Comparison of ENCODE assay signal across 24 mouse cellular contexts in the genomic region with DNA sequence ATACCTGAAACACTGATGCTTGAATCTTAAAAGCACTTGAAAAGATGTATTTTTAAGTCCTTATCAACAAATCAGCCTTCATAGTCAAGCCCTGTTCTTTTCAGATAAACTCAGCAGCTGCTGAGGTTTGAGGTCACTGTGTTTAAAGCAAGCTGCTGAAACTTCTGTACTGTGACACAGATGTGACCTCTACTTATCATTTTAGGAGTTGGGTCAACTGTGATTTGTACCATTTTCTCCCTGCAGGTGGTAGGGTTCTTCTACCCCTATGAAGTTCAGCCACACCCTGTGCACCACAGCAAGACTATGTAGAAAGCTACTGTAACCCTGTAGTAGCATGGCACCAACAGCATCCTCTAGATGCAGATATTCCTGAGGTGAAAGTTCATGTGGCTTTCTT. TPM values are rescaled to one million over a fixed set of nuclear protein-coding genes. Genes with fewer than 3 reads are reported as not detected.
DNase-seq lines count a peak whose midpoint lies in the region; ATAC-seq and TF ChIP-seq lines count a peak whose summit lies in the region.
"Had no signal": no experiment of that assay in that cellular context is flagged by ENCODE, and none has a peak within 500 bp of the region (broad histone marks: within the 10 kb centered on the region; RNA-seq: fewer than 3 reads in every experiment).

No protein-coding gene starts in this region.

- ATAC-seq in liver, embryonic 15.5 days (ENCODE audit: insufficient read depth): no peak
- no peak for ATAC-seq in liver, embryonic 11.5 days (replicated peaks; ENCODE audit: low FRiP score)
- no peak for ATAC-seq in lung, postnatal 0 days
- ATAC-seq in CD4-positive, CD25-positive, alpha-beta regulatory T cell, adult 4 months: peak; percentile 26
- ATAC-seq in liver, postnatal 0 days: no peak
- ATAC-seq: activated CD4-positive, CD25-positive, alpha-beta regulatory T cell, adult 4 months; forebrain, embryonic 13.5 days; forebrain, embryonic 15.5 days; Patski had no signal

- peaks cover 27% of the 10 kb centered on the region for H3K4me1 ChIP-seq in liver, embryonic 15.5 days (replicated peaks)
- peaks cover 2% of the 10 kb centered on the region; the same call in 1 of the 2 replicates for H3K4me1 ChIP-seq in liver, embryonic 11.5 days (replicated peaks; ENCODE audit: control insufficient read depth, insufficient read depth, low read length)
- 0 out of 2 replicates have a peak, but pooled peaks cover 4% of the 10 kb centered on the region for H3K4me1 ChIP-seq in lung, postnatal 0 days (ENCODE audit: insufficient read depth, low read depth, low read length)
- peaks cover 24% of the 10 kb centered on the region for H3K4me1 ChIP-seq in liver, postnatal 0 days (ENCODE audit: insufficient read depth)
- H3K4me1 ChIP-seq: forebrain, embryonic 13.5 days; forebrain, embryonic 15.5 days had no signal

- H3K4me3 ChIP-seq in liver, embryonic 15.5 days (replicated peaks): no peak overlapping the region
- no peak overlapping the region for H3K4me3 ChIP-seq in liver, embryonic 11.5 days (ENCODE audit: low read depth, low read length)
- no peak overlapping the region for H3K4me3 ChIP-seq in lung, postnatal 0 days (ENCODE audit: low read depth, low read length)
- H3K4me3 ChIP-seq in liver, postnatal 0 days (ENCODE audit: low read depth, low read length): no peak overlapping the region
- H3K4me3 ChIP-seq: embryonic facial prominence, embryonic 10.5 days; embryonic facial prominence, embryonic 12.5 days; forebrain, embryonic 13.5 days; forebrain, embryonic 15.5 days had no signal

- H3K27ac ChIP-seq in liver, embryonic 15.5 days (replicated peaks): peak overlapping the region; percentile 65; the same call in 1 of the 2 replicates
- H3K27ac ChIP-seq in liver, embryonic 11.5 days (ENCODE audit: low read depth, low read length): no peak overlapping the region
- no peak overlapping the region for H3K27ac ChIP-seq in lung, postnatal 0 days (ENCODE audit: low read length)
- peak overlapping the region; percentile 85 for H3K27ac ChIP-seq in liver, postnatal 0 days (ENCODE audit: low read depth)
- H3K27ac ChIP-seq: embryonic facial prominence, embryonic 12.5 days; forebrain, embryonic 13.5 days; forebrain, embryonic 15.5 days had no signal

- no peaks in the 10 kb centered on the region for H3K9me3 ChIP-seq in liver, embryonic 15.5 days (replicated peaks)
- H3K9me3 ChIP-seq in liver, embryonic 11.5 days (ENCODE audit: control insufficient read depth, low read length): no peaks in the 10 kb centered on the region
- H3K9me3 ChIP-seq in lung, postnatal 0 days (ENCODE audit: low read length): no peaks in the 10 kb centered on the region
- H3K9me3 ChIP-seq in liver, postnatal 0 days (ENCODE audit: low read length): no peaks in the 10 kb centered on the region
- H3K9me3 ChIP-seq: embryonic facial prominence, embryonic 10.5 days; embryonic facial prominence, embryonic 12.5 days; forebrain, embryonic 13.5 days; forebrain, embryonic 15.5 days; G1E had no signal

- intact Hi-C loops in heart, postnatal 10 days (cut with DNase I): no loop called here

- no peak for DNase-seq in liver, embryonic 11.5 days (ENCODE audit: low spot score)
- peak; percentile 30 for DNase-seq in lung, postnatal 0 days (ENCODE audit: low spot score)
- no peak for DNase-seq in lung, postnatal 10 days
- no peak for DNase-seq in liver, postnatal 0 days
- no peak for DNase-seq in heart, postnatal 10 days
- DNase-seq: adrenal gland, adult 8-10 months; adrenal gland, postnatal 36 days; cerebellum, adult 11-12 months; cerebellum, adult 2 months; cerebellum, adult 9-10 months; cerebellum, postnatal 10 days; cerebellum, postnatal 25 days had no signal

- no peaks in the 10 kb centered on the region for H3K27me3 ChIP-seq in liver, embryonic 15.5 days
- H3K27me3 ChIP-seq in liver, embryonic 11.5 days (replicated peaks; ENCODE audit: control insufficient read depth, insufficient read depth, low read length): no peaks in the 10 kb centered on the region
- no peaks in the 10 kb centered on the region for H3K27me3 ChIP-seq in lung, postnatal 0 days (replicated peaks; ENCODE audit: insufficient read depth, low read length)
- no peaks in the 10 kb centered on the region for H3K27me3 ChIP-seq in liver, postnatal 0 days (ENCODE audit: insufficient read depth, low read length)
- H3K27me3 ChIP-seq: CH12.LX; embryonic facial prominence, embryonic 12.5 days; forebrain, embryonic 13.5 days; forebrain, embryonic 15.5 days; Patski had no signal

- TF ChIP-seq CTCF in lung, postnatal 0 days (IDR thresholded peaks at IDR 0.05): no peak
- TF ChIP-seq CTCF in liver, postnatal 0 days (IDR thresholded peaks at IDR 0.05; ENCODE audit: low read depth): no peak

- H3K9ac ChIP-seq in liver, embryonic 15.5 days: no peak overlapping the region
- no peak overlapping the region for H3K9ac ChIP-seq in liver, embryonic 11.5 days (ENCODE audit: low read depth, low read length)
- no peak overlapping the region for H3K9ac ChIP-seq in lung, postnatal 0 days (replicated peaks; ENCODE audit: low read depth)
- H3K9ac ChIP-seq in liver, postnatal 0 days (replicated peaks): no peak overlapping the region
- H3K9ac ChIP-seq: embryonic facial prominence, embryonic 12.5 days; forebrain, embryonic 13.5 days; forebrain, embryonic 15.5 days had no signal

- H3K4me2 ChIP-seq in liver, embryonic 15.5 days: no peak overlapping the region
- no peak overlapping the region for H3K4me2 ChIP-seq in liver, embryonic 11.5 days
- H3K4me2 ChIP-seq in lung, postnatal 0 days (replicated peaks; ENCODE audit: low read depth, low read length): no peak overlapping the region
- no peak overlapping the region for H3K4me2 ChIP-seq in liver, postnatal 0 days (ENCODE audit: low read depth, low read length)
- H3K4me2 ChIP-seq: embryonic facial prominence, embryonic 12.5 days; forebrain, embryonic 13.5 days; forebrain, embryonic 15.5 days had no signal

- TF ChIP-seq EP300 in lung, postnatal 0 days (IDR thresholded peaks at IDR 0.05): no peak
- TF ChIP-seq EP300 in liver, postnatal 0 days (IDR thresholded peaks at IDR 0.05; ENCODE audit: low read depth): no peak

- H3K36me3 ChIP-seq in liver, embryonic 15.5 days (replicated peaks): peaks cover 34% of the 10 kb centered on the region
- H3K36me3 ChIP-seq in liver, embryonic 11.5 days (ENCODE audit: control insufficient read depth, insufficient read depth, low read length): peaks cover 23% of the 10 kb centered on the region
- peaks cover 31% of the 10 kb centered on the region for H3K36me3 ChIP-seq in lung, postnatal 0 days (ENCODE audit: insufficient read depth, low read length)
- H3K36me3 ChIP-seq in liver, postnatal 0 days (replicated peaks; ENCODE audit: insufficient read depth, low read length): peaks cover 31% of the 10 kb centered on the region

RNA-seq across cellular contexts. Expression of gene Il17rb, which starts 11.4 kb away (rescaled TPM):
- polyA plus RNA-seq in liver, embryonic 15.5 days (2015; fragmentation: Nextera tagmentation; extraction: Ambion mirVana): 2.4 and 3.6 TPM in 2 replicates
- polyA plus RNA-seq in liver, embryonic 11.5 days (2014; fragmentation: Nextera tagmentation; extraction: Ambion mirVana): 1.0 and 1.1 TPM in 2 replicates
- 0.11 and 0.31 TPM in 2 replicates for polyA plus RNA-seq in lung, postnatal 0 days (2015; fragmentation: Nextera tagmentation; extraction: Ambion mirVana)
- 1 to 10 TPM; 3.1 to 4.5 TPM for polyA plus RNA-seq in CD4-positive, CD25-positive, alpha-beta regulatory T cell, adult 4 months (2017; shearing (Covaris generic))
- polyA plus RNA-seq in liver, postnatal 0 days (2015; fragmentation: Nextera tagmentation; extraction: Ambion mirVana): 6.2 and 7.1 TPM in 2 replicates
- total RNA-seq in heart, postnatal 10 days (2021): under 1 TPM; 0.35 to 0.41 TPM
- polyA plus RNA-seq: G1E had no signal

RNA-seq across cellular contexts. Expression of gene Chdh, which starts 11.5 kb away (rescaled TPM):
- polyA plus RNA-seq in liver, embryonic 15.5 days (2015; fragmentation: Nextera tagmentation; extraction: Ambion mirVana): 3.2 and 4.6 TPM in 2 replicates
- 0.15 and 0.22 TPM in 2 replicates for polyA plus RNA-seq in liver, embryonic 11.5 days (2014; fragmentation: Nextera tagmentation; extraction: Ambion mirVana)
- 0.80 and 1.5 TPM in 2 replicates for polyA plus RNA-seq in lung, postnatal 0 days (2015; fragmentation: Nextera tagmentation; extraction: Ambion mirVana)
- 1 to 10 TPM in 1 of 2 experiments, under 1 TPM in 1; 0.52 to 1.5 TPM for polyA plus RNA-seq in CD4-positive, CD25-positive, alpha-beta regulatory T cell, adult 4 months (2017; shearing (Covaris generic))
- polyA plus RNA-seq in liver, postnatal 0 days (2015; fragmentation: Nextera tagmentation; extraction: Ambion mirVana): 4.5 and 6.2 TPM in 2 replicates
- 1 to 10 TPM in 1 of 2 experiments, under 1 TPM in 1; 0.35 to 1.2 TPM for total RNA-seq in heart, postnatal 10 days (2021)
- total RNA-seq: CH12.LX had no signal
- polyA plus RNA-seq: C2C12; forebrain, embryonic 11.5 days; G1E had no signal

RNA-seq across cellular contexts. Expression of gene Actr8, which starts 19.2 kb away (rescaled TPM):
- 22.5 and 23.6 TPM in 2 replicates for polyA plus RNA-seq in liver, embryonic 15.5 days (2015; fragmentation: Nextera tagmentation; extraction: Ambion mirVana)
- 46.7 and 56.3 TPM in 2 replicates for polyA plus RNA-seq in liver, embryonic 11.5 days (2014; fragmentation: Nextera tagmentation; extraction: Ambion mirVana)
- polyA plus RNA-seq in lung, postnatal 0 days (2015; fragmentation: Nextera tagmentation; extraction: Ambion mirVana): 38.5 and 39.2 TPM in 2 replicates
- 10 to 100 TPM; 41.7 to 53.9 TPM for polyA plus RNA-seq in CD4-positive, CD25-positive, alpha-beta regulatory T cell, adult 4 months (2017; shearing (Covaris generic))
- 15.0 and 15.6 TPM in 2 replicates for polyA plus RNA-seq in liver, postnatal 0 days (2015; fragmentation: Nextera tagmentation; extraction: Ambion mirVana)
- total RNA-seq in heart, postnatal 10 days (2021): 10 to 100 TPM; 36.6 to 37.7 TPM

RNA-seq across cellular contexts. Expression of gene Selenok, which starts 29.2 kb away (rescaled TPM):
- polyA plus RNA-seq in liver, embryonic 15.5 days (2015; fragmentation: Nextera tagmentation; extraction: Ambion mirVana): 132 TPM in 2 replicates
- polyA plus RNA-seq in liver, embryonic 11.5 days (2014; fragmentation: Nextera tagmentation; extraction: Ambion mirVana): 151 and 162 TPM in 2 replicates
- polyA plus RNA-seq in lung, postnatal 0 days (2015; fragmentation: Nextera tagmentation; extraction: Ambion mirVana): 445 and 477 TPM in 2 replicates
- 100 to 1,000 TPM; 332 to 374 TPM for polyA plus RNA-seq in CD4-positive, CD25-positive, alpha-beta regulatory T cell, adult 4 months (2017; shearing (Covaris generic))
- 150 and 157 TPM in 2 replicates for polyA plus RNA-seq in liver, postnatal 0 days (2015; fragmentation: Nextera tagmentation; extraction: Ambion mirVana)
- total RNA-seq in heart, postnatal 10 days (2021): 10 to 100 TPM; 78.0 to 79.3 TPM

Comparison
In these comparisons a context has a peak if more than half of its experiments do, and no peak if none do; other contexts are left out.
1. H3K27ac ChIP-seq: peak in liver, embryonic 15.5 days (single experiment) and liver, postnatal 0 days (single experiment); none in liver, embryonic 11.5 days (single experiment) and lung, postnatal 0 days (single experiment).